Mouse (Mus musculus) midbrain, embryonic 11.5 days (tissue): ENCODE measurements around the gene Etaa1. TPM values are rescaled to one million over a fixed set of nuclear protein-coding genes. Genes with fewer than 3 reads are reported as not detected.

Source experiments
- ATAC-seq: fragments of 200-750 bp; cut with Nextera tagmentation; 2 replicates; pipeline ENCODE4 v1.8.0; 2017; ENCODE audit warnings: moderate TSS enrichment, moderate library complexity; ENCODE audit not compliant: low FRiP score
- DNase-seq: peaks from one replicate; pipeline ENCODE4 v3.0.0; 2015; ENCODE audit warnings: low spot score; ENCODE audit errors: missing footprints
- H3K27ac ChIP-seq: fragments of 300-500 bp; sonication (generic); 2 replicates; pipeline ENCODE4 v1.5.1; 2014; ENCODE audit warnings: low read depth, low read length
- H3K27me3 ChIP-seq: fragments of 300-500 bp; sonication (generic); 2 replicates; pipeline ENCODE4 v1.6.1; 2014; ENCODE audit warnings: mild to moderate bottlenecking, low read length, moderate library complexity, mixed read lengths; ENCODE audit not compliant: control insufficient read depth, insufficient read depth
- H3K36me3 ChIP-seq: fragments of 300-500 bp; sonication (generic); 2 replicates; pipeline ENCODE4 v1.6.1; 2014; ENCODE audit warnings: mild to moderate bottlenecking, low read length, moderate library complexity, mixed read lengths; ENCODE audit not compliant: control insufficient read depth, insufficient read depth
- H3K4me1 ChIP-seq: fragments of 300-500 bp; sonication (generic); 2 replicates; pipeline ENCODE4 v1.6.1; 2014; ENCODE audit warnings: low read length; ENCODE audit not compliant: control insufficient read depth, insufficient read depth
- H3K4me2 ChIP-seq: fragments of 300-500 bp; sonication (generic); 2 replicates; pipeline ENCODE4 v1.6.1; 2014; ENCODE audit warnings: mild to moderate bottlenecking, moderate library complexity
- H3K4me3 ChIP-seq: fragments of 300-500 bp; sonication (generic); 2 replicates; pipeline ENCODE4 v1.5.1; 2014; ENCODE audit warnings: low read depth, low read length
- H3K9ac ChIP-seq: fragments of 300-500 bp; sonication (generic); 2 replicates; pipeline ENCODE4 v1.6.1; 2014; ENCODE audit warnings: low read length
- H3K9me3 ChIP-seq: fragments of 300-500 bp; sonication (generic); 2 replicates; pipeline ENCODE4 v1.6.1; 2016; ENCODE audit warnings: low read length; ENCODE audit not compliant: control insufficient read depth
- WGBS: fragments of 180-500 bp; shearing (Covaris S2); extraction: QIAGEN DNeasy Blood & Tissue Kit; methylation state at CpG from one replicate; pipeline ENCODE4 v1.1.7; 2014; 5-methylcytosine and 5-hydroxymethylcytosine counted together
- polyA plus RNA-seq: library from polyadenylated mRNA; unstranded; fragments of >200 nt; fragmentation: Nextera tagmentation; extraction: Ambion mirVana; gene quantifications from 2 replicates; pipeline ENCODE4 v1.2.1, GENCODE M21; 2014

Etaa1 gene
- polyA plus RNA-seq: 21.9 and 22.5 TPM in 2 replicates

GRCm38 (mm10) chr11:17953231-17954134 is at the start of gene Etaa1:
Etaa1 (minus strand) TSS chr11:17953875.
- peak; percentile 98 for DNase-seq
- Histone ChIP-seq H3K9me3 (no peaks in the 10 kb centered on the region), H3K4me3 (peak within 1 kb of the TSS; percentile 77), H3K4me1 (no peaks in the 10 kb centered on the region), H3K36me3 (peaks cover 4% of the 10 kb centered on the region; the same call in 1 of the 2 replicates), H3K27ac (peak within 1 kb of the TSS; percentile 92), H3K4me2 (peak within 1 kb of the TSS; percentile 72), H3K9ac (peak within 1 kb of the TSS; percentile 98), H3K27me3 (no peaks in the 10 kb centered on the region)
- under 1% methylated on average over 67 of the region's 69 CpGs for WGBS
- ATAC-seq: peak; percentile 100

DNA sequence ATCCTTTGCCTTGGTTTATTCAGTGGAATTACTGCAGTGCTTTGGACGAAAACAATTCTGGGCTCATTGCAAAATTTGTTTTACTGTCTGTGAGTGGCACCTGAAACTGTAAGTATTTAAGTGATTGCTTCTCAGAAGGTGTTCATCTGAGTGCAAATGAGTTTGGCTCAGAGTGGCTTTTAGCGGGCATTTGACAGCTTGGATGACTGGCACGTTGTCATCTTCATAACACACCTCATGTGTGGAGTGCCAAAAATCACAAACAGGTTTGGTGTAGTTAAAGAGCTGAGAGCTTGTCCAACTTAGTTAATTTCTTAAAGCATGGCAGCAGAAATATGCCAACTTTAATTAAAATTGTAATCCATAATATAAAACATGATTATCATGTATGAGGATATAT is 40.5 kb upstream of the Etaa1 start:
- WGBS: 90% methylated on average over 3 of the region's 3 CpGs
- no peak for ATAC-seq
- Histone ChIP-seq H3K36me3 (no peaks in the 10 kb centered on the region), H3K27me3 (no peaks in the 10 kb centered on the region), H3K9me3 (no peaks in the 10 kb centered on the region), H3K4me1 (no peaks in the 10 kb centered on the region), H3K27ac (no peak overlapping the region), H3K4me2 (no peak overlapping the region), H3K4me3 (no peak overlapping the region), H3K9ac (no peak overlapping the region)
- no peak for DNase-seq

GRCm38 (mm10) chr11:17992311-17992710 is 38.6 kb upstream of the Etaa1 start:
- no peak for DNase-seq
- WGBS: 90% methylated on average over 9 of the region's 9 CpGs
- H3K36me3 ChIP-seq: no peaks in the 10 kb centered on the region

DNA sequence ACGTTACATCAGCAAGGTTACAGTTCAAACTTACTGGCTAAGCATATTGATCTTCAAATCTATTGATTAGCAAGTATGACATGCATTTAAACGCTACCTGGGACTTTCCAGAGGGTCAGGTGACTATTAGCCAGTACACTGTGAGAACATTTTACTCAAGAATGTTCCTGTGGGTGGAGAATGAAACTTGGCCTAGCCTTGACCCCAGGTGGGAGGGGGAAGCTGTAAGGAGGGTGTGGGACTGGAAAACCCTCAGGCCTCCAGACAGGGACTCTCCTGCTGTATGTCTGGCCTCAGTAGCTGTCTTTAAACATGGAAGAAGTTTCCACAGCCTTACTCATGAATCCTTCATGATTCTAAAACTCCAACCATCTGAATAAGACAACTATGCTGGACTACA is 29.7 kb upstream of the Etaa1 start:
- H3K4me1 ChIP-seq: no peaks in the 10 kb centered on the region
- no peak overlapping the region for H3K4me2 ChIP-seq
- H3K27ac ChIP-seq: no peak overlapping the region
- H3K9ac ChIP-seq: no peak overlapping the region
- no peaks in the 10 kb centered on the region for H3K27me3 ChIP-seq
- no peaks in the 10 kb centered on the region for H3K9me3 ChIP-seq
- DNase-seq (no peak), ATAC-seq (no peak)
- no peaks in the 10 kb centered on the region for H3K36me3 ChIP-seq
- WGBS: 89% methylated on average over 2 of the region's 2 CpGs
- no peak overlapping the region for H3K4me3 ChIP-seq

More at GRCm38 (mm10) chr11:17992311-17992710, 38.6 kb upstream of the Etaa1 start:
- no peaks in the 10 kb centered on the region for H3K9me3 ChIP-seq
- no peak for ATAC-seq
- H3K4me3 ChIP-seq: no peak overlapping the region
- no peak overlapping the region for H3K9ac ChIP-seq
- no peak overlapping the region for H3K4me2 ChIP-seq
- no peak overlapping the region for H3K27ac ChIP-seq
- H3K4me1 ChIP-seq: no peaks in the 10 kb centered on the region
- H3K27me3 ChIP-seq: no peaks in the 10 kb centered on the region

DNA sequence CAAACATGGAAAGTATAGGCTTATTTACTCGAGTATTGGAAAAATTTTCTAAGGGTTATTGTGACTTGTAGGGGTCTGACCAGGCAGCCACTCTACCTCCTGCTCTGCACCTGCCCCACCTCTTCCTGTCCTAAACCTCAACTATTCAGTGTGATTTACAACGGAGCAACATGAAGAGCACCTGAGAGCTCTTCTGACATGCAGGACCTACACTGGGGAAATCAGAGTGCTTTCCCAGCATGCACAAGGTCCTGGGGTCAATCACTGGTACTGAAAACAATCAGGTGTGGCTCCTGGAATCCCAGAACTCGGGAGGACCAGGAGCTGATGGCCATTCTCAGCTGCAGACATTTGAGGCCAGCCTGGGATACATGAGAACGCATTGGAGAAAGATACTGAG is 27.6 kb upstream of the Etaa1 start:
- Histone ChIP-seq H3K27ac (no peak overlapping the region), H3K4me1 (no peaks in the 10 kb centered on the region), H3K9me3 (no peaks in the 10 kb centered on the region), H3K36me3 (no peaks in the 10 kb centered on the region), H3K4me3 (no peak overlapping the region), H3K9ac (no peak overlapping the region), H3K4me2 (no peak overlapping the region), H3K27me3 (no peaks in the 10 kb centered on the region)
- ATAC-seq (no peak), DNase-seq (no peak)
- WGBS: 76% methylated on average over 4 of the region's 4 CpGs

DNA sequence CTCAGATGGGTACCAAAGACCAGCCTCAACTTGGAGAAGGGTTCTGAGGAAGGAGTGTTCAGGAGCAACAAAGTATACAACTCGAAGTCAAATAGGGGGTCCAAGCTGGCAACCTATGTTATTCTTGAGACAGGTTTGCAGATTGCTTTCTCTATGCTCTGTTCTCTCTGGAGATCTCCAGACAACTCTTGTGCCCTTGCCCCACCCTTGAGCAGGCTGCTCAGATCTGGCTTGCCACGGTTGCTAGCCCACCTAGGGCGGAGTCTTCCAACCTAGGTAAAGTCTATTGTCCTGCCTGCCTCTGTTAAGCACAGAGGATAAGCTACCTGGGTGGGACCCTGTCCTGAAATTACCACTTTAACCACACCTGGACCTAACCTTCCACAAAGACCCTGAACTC is 21.9 kb upstream of the Etaa1 start:
- Histone ChIP-seq H3K4me1 (no peaks in the 10 kb centered on the region), H3K9ac (no peak overlapping the region), H3K27ac (no peak overlapping the region), H3K36me3 (no peaks in the 10 kb centered on the region), H3K27me3 (no peaks in the 10 kb centered on the region), H3K4me2 (no peak overlapping the region), H3K4me3 (no peak overlapping the region), H3K9me3 (no peaks in the 10 kb centered on the region)
- DNase-seq (no peak), ATAC-seq (no peak)
- WGBS: 84% methylated on average over 3 of the region's 3 CpGs

DNA sequence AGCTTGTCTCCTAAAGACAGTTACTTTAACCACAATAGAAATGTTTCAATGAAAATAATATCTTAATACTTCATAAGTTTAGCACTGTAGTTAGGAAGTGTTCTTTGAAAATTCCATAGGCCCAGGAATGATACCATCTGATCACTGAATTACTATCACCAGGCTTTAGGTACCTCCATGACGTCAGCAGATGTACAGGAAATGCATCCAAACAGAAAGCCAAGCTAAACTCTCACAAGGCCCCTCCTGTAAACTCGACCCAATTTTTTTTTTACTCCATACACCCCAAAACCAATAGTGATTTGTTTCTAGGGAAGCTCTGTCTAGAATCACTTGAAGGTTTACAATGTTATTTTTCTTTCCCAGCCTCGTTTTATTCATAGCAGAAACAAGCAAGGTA is 884 bp downstream of the Etaa1 start:
- WGBS: 3% methylated on average over 3 of the region's 3 CpGs
- Histone ChIP-seq H3K4me3 (peak overlapping the region; percentile 77), H3K27ac (no peak overlapping the region), H3K36me3 (peaks cover 4% of the 10 kb centered on the region; the same call in 1 of the 2 replicates), H3K4me1 (no peaks in the 10 kb centered on the region), H3K27me3 (no peaks in the 10 kb centered on the region), H3K9me3 (no peaks in the 10 kb centered on the region), H3K9ac (peak overlapping the region; percentile 98), H3K4me2 (peak overlapping the region; percentile 72)
- DNase-seq (no peak), ATAC-seq (no peak)

DNA sequence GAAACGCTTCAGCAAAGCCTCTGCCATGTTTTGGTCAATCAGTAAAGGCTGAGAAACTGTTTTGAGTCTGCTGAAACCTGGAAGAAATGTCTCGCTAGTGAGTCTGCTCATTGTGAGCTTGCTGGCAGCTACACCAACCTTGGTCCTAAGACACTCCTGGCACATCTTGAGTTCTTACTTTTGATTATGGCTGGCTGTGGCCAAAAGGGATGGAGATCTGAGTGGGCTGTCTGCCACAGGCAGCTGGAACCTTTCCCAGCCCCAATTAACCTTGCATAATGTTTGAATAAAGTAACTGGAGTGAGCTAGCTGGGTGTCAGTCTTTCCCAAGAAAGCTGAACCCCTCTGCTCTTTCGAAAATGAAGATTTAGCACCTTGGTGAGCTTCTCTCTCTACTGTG is 2.3 kb downstream of the Etaa1 start:
- ATAC-seq (no peak), DNase-seq (no peak)
- Histone ChIP-seq H3K4me2 (no peak overlapping the region), H3K27ac (no peak overlapping the region), H3K9ac (no peak overlapping the region), H3K9me3 (no peaks in the 10 kb centered on the region), H3K36me3 (peaks cover 11% of the 10 kb centered on the region; the same call in 1 of the 2 replicates), H3K27me3 (no peaks in the 10 kb centered on the region), H3K4me3 (no peak overlapping the region), H3K4me1 (no peaks in the 10 kb centered on the region)
- WGBS: 91% methylated on average over 3 of the region's 3 CpGs

DNA sequence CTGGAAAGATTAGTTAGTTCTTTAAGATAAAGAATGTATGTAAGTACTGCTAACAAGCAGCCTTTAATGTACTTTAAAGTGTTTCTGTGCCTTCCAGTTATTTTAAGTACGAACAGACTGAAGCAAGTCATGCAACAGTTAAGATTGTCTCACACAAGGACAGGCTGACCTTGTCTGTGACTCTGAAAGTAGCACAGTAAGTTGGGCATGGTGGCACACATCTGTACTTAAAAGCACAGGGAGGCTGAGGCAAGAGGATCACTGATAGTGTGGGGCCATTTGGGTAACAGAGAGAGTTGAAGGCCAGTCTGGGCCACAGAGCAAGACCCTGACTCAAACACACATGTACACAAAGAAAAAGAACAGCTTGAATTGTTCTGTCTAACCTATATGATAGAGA is 14.5 kb downstream of the Etaa1 start:
- Histone ChIP-seq H3K4me3 (no peak overlapping the region), H3K9ac (no peak overlapping the region), H3K27ac (no peak overlapping the region), H3K27me3 (no peaks in the 10 kb centered on the region), H3K4me2 (no peak overlapping the region), H3K36me3 (no peaks in the 10 kb centered on the region; the same call in 1 of the 2 replicates), H3K9me3 (no peaks in the 10 kb centered on the region), H3K4me1 (no peaks in the 10 kb centered on the region)
- DNase-seq: no peak
- WGBS: 93% methylated on average over 1 of the region's 1 CpGs
- no peak for ATAC-seq
